Mouse (Mus musculus) lung, postnatal 0 days (tissue): ENCODE measurements around the gene Elmsan1.

Experiments used
- CTCF ChIP-seq: IDR thresholded peaks from 2 replicates; pipeline ENCODE4 v1.5.1; 2016; ENCODE audit warnings: antibody characterized with exemption, mild to moderate bottlenecking
- EP300 ChIP-seq: IDR thresholded peaks from 2 replicates; pipeline ENCODE4 v1.6.1; 2016; ENCODE audit warnings: antibody characterized with exemption, mild to moderate bottlenecking, control low read depth

DNA sequence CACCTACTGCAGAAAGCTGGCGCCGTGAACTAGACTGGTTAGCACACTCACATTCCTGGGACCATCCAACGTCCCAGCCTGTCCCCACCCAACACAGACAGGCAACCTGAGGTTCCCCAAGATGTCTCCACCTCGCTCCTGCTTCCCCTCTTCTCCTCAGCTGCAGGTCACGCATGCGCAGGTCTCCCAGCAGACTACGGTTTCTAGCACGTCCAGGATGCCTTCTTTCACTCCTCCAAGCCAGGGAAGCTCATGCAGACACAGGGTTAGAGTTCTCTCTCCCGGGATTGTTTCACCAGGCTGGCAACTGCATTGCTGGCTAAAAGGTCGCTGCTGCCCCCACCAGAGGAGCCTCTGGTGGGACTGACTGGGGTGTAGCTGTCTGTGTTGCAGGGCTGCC is 19.8 kb downstream of the Elmsan1 start:
- TF ChIP-seq EP300 (no peak), CTCF (no peak)
